Mouse (Mus musculus) thymus, postnatal 14 days (tissue): ENCODE data around the gene Rapgef1.
A peak's percentile ranks its signal among the peaks of the same experiment; 100 is the strongest.

ENCODE experiments used
- DNase-seq: peaks from one replicate; pipeline ENCODE4 v3.0.0; 2021

Rapgef1 gene

DNA sequence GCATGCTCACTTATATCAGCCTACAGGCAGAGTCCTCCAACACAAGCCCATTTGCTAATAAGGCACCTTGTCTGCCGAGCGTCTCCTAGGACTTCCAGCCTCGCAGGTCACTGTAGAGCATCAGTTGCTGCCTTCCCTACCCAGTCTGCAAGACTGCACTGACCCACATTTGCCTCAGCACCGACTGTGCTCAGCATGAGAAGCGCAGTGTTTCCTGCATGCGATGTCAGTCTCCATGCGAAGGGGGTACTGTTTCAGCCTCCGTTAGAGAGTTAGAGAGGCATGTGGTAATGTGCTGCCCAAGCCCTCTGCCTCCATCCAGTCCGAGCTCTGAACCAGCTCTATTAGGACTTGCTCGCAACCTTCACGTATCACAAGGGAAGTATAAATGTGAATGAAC, 54.6 kb downstream of the Rapgef1 start:
- DNase-seq, result peak; percentile 45

- no peak for DNase-seq
These were observed 55.0 kb downstream of the Rapgef1 start for GRCm38 (mm10) chr2:29674545-29674944.

DNA sequence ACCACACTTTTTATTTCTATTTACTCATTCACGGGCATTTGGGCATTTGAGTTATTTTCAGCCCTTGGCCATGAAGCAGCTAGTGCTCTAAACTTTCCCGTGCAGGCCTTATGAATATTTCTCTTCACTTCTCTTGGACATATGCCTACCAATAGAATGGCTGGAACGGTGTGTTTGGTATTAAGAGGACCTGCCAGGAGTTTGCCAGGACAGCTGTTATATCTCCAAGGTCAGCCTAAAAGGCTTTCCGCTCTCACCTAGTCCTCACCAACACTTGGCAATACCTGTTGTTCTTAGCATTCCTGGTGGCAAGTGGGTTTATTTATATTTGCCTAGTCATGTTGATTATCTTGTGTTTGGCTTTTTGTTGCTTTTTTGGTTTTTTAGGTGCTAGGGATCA, 56.3 kb downstream of the Rapgef1 start:
- DNase-seq, result no peak

- DNase-seq, result peak; percentile 41
These were observed 57.0 kb downstream of the Rapgef1 start for GRCm38 (mm10) chr2:29676513-29676912.

DNA sequence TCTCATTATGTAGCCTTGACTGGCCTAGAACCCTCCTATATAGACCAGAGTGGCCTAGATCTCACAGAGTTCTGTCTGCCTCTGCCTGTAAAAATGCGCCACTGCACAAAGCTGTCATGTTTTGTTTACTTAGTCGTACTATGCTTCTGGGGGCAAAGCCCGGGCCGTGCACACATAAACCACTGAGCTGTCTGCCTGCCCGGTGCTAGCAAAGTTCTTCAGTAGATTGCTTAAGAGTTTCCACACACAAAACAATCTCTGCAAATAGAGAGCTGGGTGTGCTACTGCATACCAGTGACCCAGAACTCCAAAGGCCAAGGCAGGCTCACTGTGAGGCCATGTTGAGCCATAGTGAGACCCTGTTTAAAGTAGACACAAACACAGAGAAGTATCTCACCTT, 58.3 kb downstream of the Rapgef1 start:
- no peak for DNase-seq

DNA sequence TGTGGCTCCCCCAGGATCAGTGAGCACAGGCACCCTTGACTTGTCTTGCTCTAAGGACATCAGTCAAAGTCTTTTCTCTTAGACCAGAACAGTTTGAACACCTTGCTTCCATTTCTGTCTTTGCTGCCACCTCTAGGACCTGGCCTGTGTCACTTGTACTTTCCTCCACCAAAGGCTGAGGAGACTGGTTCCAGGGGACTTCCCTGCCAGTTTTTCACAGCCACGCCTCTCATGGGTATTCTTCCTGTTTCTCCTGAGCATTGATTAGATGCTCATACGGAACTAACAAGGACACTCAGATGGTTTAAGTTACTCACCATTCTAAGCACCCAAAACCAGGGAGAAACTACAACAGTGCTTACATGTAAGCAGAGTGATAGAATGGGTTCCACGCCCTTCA, 59.0 kb downstream of the Rapgef1 start:
- no peak for DNase-seq

- no peak for DNase-seq
These were observed 60.4 kb downstream of the Rapgef1 start for GRCm38 (mm10) chr2:29679710-29680584.

- no peak for DNase-seq
These were observed 63.9 kb downstream of the Rapgef1 start for GRCm38 (mm10) chr2:29683261-29683999.

DNA sequence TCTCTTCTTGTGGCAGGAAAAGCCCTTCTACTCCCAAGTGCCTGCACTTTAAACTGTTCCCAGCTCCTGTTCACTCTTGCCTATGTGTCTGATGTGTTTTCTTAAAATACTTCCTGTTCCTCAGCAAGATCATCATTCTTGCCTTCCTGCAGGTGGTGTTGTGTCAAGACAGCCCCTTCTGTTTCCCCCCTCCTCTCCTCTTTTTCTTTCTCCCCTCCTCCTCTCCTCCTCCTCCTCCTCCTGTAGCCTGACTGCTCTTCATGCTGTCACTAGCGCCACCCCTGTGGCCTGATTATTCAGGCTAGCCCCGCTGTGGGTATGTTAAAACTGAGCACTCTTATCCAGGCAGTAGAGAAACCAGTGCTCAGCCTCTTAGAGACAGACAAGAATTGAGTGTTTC, 65.0 kb downstream of the Rapgef1 start:
- DNase-seq, result peak; percentile 68

DNA sequence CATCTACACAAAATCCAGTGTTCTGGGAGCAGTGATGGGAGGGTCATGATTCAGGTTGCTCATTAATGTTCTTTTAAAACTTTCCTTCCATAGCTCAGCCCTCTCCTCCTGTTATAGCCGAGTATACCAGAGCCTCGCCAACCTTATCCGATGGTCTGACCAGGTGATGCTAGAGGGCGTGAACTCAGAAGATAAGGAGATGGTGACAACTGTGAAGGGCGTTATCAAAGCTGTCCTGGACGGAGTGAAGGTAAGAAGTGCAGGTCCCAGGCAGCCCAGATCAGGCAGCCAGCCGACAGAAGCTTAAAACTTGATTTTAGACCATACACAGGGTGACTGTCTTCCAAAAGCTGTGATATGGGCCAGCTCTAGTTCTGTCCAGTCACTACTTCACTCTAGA, 69.5 kb downstream of the Rapgef1 start:
- no peak for DNase-seq

GRCm38 (mm10) chr2:29689495-29689894, 70.0 kb downstream of the Rapgef1 start:
- no peak for DNase-seq

DNA sequence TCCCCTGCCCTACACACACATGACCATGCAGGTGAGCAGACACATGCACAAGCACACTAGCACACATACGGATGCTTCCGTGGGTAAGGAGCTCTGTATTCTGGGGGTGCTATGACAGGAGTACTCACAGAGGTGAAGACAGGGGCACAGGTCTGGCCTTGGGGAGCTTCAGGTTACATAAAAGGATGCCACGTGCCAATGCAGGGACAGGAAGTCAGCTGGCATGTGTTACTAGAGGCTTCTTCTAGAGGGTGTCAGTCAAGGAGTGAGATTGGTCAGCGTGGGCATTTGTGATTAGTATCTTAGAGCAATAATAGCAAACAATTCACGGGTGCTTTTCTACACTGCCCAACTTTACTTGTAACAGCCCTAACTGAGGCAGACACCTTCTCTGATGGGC, 71.5 kb downstream of the Rapgef1 start:
- no peak for DNase-seq

GRCm38 (mm10) chr2:29691507-29691906, 72.0 kb downstream of the Rapgef1 start:
- no peak for DNase-seq

DNA sequence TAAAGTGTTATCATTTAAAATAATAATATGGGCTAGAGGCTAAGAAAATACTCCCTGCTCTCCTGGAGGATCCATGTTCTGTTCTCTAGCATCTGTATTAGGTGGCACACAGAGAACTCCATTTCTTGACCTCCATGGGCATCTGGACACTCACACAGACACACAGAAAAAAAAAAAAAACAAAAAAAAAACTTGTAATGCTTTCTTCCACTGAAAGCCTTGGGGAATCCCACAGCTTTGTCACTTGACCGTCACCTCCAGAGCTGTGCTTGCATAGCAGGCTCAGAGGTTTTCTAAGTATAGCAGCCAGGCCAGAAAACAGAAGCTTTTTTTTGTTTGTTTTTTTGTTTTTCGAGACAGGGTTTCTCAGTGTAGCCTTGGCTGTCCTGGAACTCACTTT, 72.7 kb downstream of the Rapgef1 start:
- DNase-seq, result no peak

DNA sequence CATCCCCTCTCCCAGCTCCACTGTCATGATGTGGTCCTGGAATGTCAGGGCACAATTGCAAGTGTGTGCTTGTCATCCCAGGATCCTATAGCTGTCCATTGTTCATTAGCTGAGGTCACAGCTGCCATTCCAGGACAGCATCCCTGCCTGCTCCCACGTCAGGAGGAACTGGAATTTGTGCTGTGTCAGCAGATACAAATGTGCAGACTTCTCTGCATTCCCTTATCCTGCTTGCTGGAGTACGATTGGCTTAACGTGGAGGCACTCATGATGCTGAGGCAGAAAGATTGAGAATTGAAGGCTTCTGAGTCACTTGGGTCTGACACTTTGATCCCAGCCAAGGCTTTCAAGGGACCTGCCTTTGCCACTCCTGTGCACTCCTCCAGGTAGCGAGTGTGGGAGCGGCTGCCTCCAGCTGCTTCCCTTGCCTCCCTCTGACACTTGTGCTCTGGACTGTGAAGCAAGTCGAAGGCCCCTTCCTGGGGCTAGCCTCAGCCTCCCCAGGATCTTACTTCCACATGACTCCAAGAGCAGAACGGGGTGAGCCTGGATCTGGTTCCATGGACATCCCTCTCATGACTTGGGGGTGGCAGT, 76.8 kb downstream of the Rapgef1 start:
- DNase-seq, result no peak

DNA sequence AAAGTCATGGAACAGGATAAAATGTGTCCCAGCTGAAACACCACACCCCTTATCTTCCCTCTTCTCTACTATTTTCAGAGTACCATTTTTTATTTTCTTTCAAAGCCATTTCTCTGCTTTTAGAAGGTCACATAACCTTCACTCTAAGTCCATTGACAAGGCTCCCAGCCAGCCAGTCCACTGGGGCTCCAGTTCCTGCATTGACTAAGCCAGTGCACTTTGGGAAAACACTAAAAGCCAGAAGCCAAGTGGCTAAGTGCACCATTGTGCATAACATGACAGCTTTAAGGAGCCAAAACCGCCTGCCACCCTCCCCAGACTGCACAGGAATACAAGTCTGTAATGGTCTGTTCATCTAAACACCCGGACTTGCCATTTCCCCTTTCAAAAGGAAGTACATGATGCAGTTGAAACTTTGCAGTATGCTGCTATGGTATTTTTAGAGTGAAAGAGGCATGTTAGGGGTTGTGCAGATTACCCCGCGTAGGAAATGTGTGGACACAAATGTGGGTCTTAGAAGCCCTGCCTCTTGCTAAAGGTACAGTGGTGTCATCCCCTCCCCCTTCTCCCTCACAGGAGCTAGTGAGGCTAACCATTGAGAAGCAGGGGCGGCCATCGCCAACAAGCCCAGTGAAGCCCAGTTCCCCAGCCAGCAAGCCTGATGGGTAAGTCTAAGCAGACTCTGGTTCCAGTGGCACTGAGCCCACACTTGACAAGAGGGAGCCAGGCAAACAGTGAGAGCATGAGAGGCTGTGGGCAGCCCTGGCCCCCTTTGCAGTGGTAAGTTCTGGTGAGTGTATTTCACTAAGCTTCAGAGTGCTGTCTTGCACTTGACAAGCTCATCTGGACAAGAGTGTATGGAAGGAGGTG, 79.1 kb downstream of the Rapgef1 start:
- DNase-seq, result no peak

- DNase-seq, result no peak
These were observed 81.4 kb downstream of the Rapgef1 start for GRCm38 (mm10) chr2:29700898-29701297.

- no peak for DNase-seq
These were observed 81.9 kb downstream of the Rapgef1 start for GRCm38 (mm10) chr2:29701393-29701792.

GRCm38 (mm10) chr2:29702189-29702588, 82.7 kb downstream of the Rapgef1 start:
- no peak for DNase-seq

GRCm38 (mm10) chr2:29703104-29704081, 83.9 kb downstream of the Rapgef1 start:
- no peak for DNase-seq

- DNase-seq, result no peak
These were observed 86.0 kb downstream of the Rapgef1 start for GRCm38 (mm10) chr2:29705493-29705892.
